Mouse (Mus musculus) heart, embryonic 14.5 days (tissue): Measurements from ENCODE around the gene Mettl14. TPM values are rescaled to one million over a fixed set of nuclear protein-coding genes. Genes with fewer than 3 reads are reported as not detected.

Experiments used
- polyA plus RNA-seq: library from polyadenylated mRNA; unstranded; fragments of >200 nt; fragmentation: Nextera tagmentation; extraction: Ambion mirVana; gene quantifications from 2 replicates; pipeline ENCODE4 v1.2.1, GENCODE M21; 2014

Mettl14 gene
- polyA plus RNA-seq, 1 experiment from 2014 or later, result 15.5 TPM

Other genes starting within 250 kb of the Mettl14 start
- gene Synpo2, start 150.0 kb downstream of the Mettl14 start, polyA plus RNA-seq, result 14.4 and 15.0 TPM in 2 replicates
- 70.8 and 72.8 TPM in 2 replicates for gene Sec24d, start 118.7 kb downstream of the Mettl14 start, polyA plus RNA-seq
- gene Prss12, start 60.8 kb upstream of the Mettl14 start, polyA plus RNA-seq, result 2.2 and 3.0 TPM in 2 replicates